Mouse (Mus musculus): Measurements from ENCODE around the gene Akt1s1.

DNA sequence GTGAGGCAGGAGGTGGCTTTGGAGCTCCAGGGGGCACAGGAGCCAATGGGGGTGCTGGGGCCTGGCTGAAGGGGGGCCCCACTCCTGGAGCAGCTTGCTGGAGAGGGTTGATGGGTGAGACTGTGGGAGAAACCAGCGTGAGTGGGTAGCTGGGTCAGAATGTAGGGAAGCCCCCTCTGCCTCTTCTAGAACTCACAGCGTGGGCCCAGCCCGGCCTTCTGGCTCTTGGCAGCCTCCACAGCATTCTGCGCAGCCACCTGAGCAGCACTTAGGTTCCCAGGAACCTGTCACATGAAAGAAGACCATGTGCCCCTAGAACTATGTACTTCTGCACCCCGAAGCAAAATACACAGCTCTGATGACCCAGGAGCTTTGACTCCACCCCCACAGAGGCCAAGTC is 35.8 kb downstream of the Akt1s1 start:
- TF ChIP-seq KAT2A (IDR thresholded peaks at IDR 0.05; ENCODE audit: insufficient replicate concordance, low read length) (no peak), ZC3H11A (IDR thresholded peaks at IDR 0.05; ENCODE audit: low read depth, low read length) (no peak), POLR2A (IDR thresholded peaks at IDR 0.05; ENCODE audit: low read depth, low read length) (no peak), CTCF (conservative IDR thresholded peaks at IDR 0.05 in 1 of 2, IDR thresholded peaks at IDR 0.05 in 1 of 2; ENCODE audit: low read depth in 2 of 2, low read length in 2 of 2) (no peak), TCF12 (IDR thresholded peaks at IDR 0.05; ENCODE audit: low read depth, low read length) (no peak), ZNF384 (IDR thresholded peaks at IDR 0.05; ENCODE audit: low read depth, low read length) (no peak), MAX (IDR thresholded peaks at IDR 0.05; ENCODE audit: low read length) (no peak), BHLHE40 (IDR thresholded peaks at IDR 0.05; ENCODE audit: low read depth, low read length) (no peak), MYC (IDR thresholded peaks at IDR 0.05; ENCODE audit: low read depth, low read length) (no peak), NRF1 (IDR thresholded peaks at IDR 0.05; ENCODE audit: low read depth, low read length) (no peak), E2F4 (IDR thresholded peaks at IDR 0.05; ENCODE audit: insufficient replicate concordance, low read depth, low read length) (no peak), UBTF (IDR thresholded peaks at IDR 0.05; ENCODE audit: low read depth, low read length) (no peak)

All from CH12.LX (cell line).